Mouse (Mus musculus): Measurements from ENCODE around the gene Exoc4.

GRCm38 (mm10) chr6:33836048-33836780 is 587.3 kb downstream of the Exoc4 start:
- TF ChIP-seq CTCF (IDR thresholded peaks at IDR 0.05; ENCODE audit: borderline replicate concordance, insufficient read depth, low read depth, low read length) (no peak), POLR2A (IDR thresholded peaks at IDR 0.05; ENCODE audit: borderline replicate concordance, insufficient read depth, low read length) (no peak)
